Mouse (Mus musculus) gastrocnemius, postnatal 4 days (tissue): Measurements from ENCODE around the gene Nemp1. TPM values are rescaled to one million over a fixed set of nuclear protein-coding genes. Genes with fewer than 3 reads are reported as not detected.
"Not testable (repeated sequence)": the region's sequence is repeated elsewhere in the genome, so short reads cannot be mapped to it uniquely, and the experiment has no call there.

Experiments
- DNase-seq, 2 experiments: peaks; one replicate each; pipeline ENCODE4 v3.0.0; 2021 to 2022; ENCODE audit warnings: low spot score in 2 of 2, mixed read lengths in 2 of 2
- total RNA-seq, 2 experiments: library from RNA; stranded (reverse); gene quantifications; 2 replicates each; pipeline ENCODE4 v1.2.3; 2021

Gene Nemp1
- total RNA-seq, 2 experiments from 2014 or later: 6.0 to 7.3 TPM

DNA sequence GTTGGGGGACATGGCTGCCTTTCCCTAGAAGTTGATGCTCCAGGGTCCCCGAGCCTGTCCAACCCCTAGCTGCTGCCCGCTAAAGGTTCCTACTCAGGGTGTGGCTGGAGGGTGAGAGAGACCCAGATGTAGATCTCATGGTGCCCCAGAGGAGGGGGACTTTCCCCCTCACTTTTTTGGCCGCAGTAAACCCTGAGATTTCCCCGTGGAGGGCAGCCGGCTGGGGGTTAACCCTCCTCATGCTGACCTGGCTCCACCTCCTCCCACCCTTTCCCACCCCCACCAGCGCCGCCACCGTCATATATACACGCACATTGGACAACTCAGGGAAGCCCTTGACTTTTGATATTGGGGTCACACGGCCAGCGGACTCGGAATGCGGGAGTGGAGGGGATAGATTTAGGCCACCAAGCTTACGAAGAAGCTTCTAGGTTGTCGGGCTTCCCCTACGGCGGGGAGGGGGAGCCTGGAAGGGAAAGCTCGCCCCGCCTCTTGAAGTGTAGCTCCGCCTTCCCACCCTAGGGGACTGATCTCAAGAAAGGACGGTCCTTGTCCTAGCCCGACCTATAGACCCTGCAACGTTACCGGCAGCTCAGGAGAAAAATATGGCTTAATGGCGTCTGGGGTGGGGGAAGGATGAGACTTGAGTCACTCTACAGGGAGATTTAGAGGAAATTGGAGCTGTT lies 23.0 kb upstream of the Nemp1 start:
- DNase-seq: peak in 1 of 2 experiments; percentile 77

GRCm38 (mm10) chr10:127645791-127646190 lies 20.9 kb upstream of the Nemp1 start:
- no peak for DNase-seq

DNA sequence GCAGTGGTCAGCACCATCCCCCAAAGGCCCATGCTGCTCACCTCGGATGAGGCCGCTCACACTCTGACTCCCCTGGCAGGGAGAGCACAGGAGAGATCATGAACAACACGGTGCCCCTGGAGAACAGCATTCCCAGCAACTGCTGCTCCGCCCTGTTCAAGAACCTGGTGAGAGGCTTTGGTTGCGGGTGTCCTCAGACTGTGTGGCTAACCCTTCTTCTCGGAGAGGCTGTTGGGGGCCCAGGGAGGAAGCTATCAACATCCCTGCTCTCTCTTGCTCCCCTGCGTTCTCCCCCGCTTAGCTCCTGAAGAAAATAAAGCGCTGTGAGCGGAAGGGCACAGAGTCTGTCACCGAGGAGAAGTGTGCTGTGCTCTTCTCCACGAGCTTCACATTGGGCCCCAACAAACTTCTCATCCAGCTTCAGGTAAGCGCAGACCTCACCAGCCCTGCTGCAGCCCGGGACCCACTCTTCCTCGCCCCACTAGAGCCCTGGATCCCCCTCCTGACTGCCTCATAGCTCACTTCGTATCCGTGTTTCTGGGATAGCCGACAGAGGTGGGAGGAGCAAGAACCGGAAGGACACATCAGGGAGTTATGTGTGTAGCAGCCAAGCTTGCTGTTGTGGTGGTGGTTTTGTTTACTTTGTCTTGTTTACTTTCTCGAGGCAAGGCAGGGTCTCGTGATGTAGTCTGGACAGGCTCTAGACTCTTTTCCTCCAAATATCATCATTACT lies 13.6 kb upstream of the Nemp1 start:
- DNase-seq: no peak

DNA sequence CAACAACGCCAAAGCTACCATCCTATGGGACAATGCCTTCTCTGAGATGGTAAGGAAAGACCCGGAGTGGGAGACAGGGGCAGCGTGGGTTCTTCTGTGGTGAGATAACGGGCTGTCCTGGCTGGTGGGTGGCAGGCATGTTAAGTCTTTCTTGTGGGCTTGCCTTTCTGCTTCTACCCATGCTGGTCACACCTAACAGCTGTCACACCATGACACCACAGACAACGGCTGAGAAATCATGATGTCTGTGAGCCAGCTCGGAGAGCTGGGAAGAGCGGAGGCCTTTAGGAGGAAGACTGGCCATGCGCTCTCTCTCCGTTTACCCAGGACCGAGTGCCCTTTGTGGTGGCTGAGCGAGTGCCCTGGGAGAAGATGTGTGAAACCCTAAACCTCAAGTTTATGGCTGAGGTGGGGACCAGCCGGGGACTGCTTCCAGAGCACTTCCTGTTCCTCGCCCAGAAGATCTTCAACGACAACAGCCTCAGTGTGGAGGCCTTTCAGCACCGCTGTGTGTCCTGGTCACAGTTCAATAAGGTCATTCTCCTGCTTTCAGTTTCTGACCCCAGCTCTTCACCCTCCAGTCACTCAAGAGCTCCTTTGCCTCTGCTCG lies 11.6 kb upstream of the Nemp1 start:
- DNase-seq: no peak

GRCm38 (mm10) chr10:127657617-127658016 lies 9.1 kb upstream of the Nemp1 start:
- not testable (repeated sequence) for DNase-seq

DNA sequence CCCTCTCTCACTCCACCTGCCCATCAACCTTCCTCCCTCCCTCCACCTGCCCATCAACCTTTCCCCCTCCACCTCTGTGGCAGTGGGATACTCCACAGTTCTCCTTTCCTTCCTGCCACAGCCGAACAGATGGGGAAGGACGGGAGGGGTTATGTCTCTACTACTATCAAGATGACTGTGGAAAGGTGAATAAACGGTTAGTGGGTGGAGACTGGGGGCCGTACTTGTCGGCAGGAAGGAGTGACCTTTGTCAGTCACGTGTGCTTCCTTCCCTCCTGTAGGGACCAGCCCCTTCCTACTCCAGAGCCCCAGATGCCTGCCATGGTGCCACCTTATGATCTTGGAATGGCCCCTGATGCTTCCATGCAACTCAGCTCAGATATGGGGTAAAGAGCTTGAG lies 8.6 kb upstream of the Nemp1 start:
- no peak for DNase-seq

DNA sequence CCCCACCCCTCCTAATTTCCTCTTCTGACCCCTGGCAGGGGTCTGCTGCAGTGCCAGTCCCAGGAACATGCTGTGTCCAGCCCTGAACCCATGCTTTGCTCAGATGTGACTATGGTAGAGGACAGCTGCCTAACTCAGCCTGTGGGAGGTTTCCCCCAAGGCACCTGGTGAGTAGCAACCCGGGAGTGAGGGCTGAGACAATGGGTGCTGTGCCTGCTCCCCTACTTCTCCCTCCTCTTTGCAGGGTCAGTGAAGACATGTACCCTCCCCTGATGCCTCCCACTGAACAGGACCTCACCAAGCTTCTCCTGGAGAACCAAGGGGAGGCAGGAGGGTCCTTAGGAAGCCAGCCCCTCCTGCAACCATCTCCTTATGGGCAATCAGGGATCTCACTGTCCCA lies 7.2 kb upstream of the Nemp1 start:
- no peak for DNase-seq

DNA sequence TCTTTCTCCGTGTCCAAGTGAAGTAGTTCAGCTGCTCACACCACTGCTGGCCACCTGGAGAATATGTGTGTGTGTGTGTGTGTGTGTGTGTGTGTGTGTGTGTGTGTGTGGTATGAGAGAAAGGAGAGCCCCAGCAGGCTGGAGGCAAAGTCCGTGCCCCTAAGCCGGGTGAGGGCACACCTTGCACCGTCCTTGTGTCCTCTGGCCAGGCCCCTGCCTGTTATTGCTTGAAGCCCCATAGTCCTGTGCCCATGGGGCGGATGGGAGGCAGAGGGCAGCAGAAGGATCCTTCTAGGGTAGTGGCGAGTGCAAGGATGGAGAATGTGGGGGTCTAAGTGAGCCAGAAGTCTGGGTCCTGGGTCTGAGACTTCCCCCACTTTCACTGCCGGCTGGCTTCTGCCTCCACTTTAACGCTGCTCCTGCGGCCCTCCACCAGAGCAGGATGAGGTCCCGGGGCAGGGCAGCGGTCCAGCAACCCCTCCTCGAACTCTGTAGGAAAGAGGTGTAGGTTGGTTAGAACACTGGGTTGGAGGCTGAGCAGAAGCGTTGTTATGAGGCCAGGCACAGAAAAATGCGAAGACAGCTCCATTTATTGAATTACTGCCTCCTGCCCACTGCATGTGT lies 5.3 kb upstream of the Nemp1 start:
- no peak for DNase-seq

- DNase-seq: peak in 1 of 2 experiments; percentile 48
Measured at GRCm38 (mm10) chr10:127661915-127662663, 4.6 kb upstream of the Nemp1 start.

- peak in 1 of 2 experiments; percentile 40 for DNase-seq
Measured at GRCm38 (mm10) chr10:127662666-127663253, 3.9 kb upstream of the Nemp1 start.

- DNase-seq: no peak
Measured at GRCm38 (mm10) chr10:127663590-127663989, 3.1 kb upstream of the Nemp1 start.

DNA sequence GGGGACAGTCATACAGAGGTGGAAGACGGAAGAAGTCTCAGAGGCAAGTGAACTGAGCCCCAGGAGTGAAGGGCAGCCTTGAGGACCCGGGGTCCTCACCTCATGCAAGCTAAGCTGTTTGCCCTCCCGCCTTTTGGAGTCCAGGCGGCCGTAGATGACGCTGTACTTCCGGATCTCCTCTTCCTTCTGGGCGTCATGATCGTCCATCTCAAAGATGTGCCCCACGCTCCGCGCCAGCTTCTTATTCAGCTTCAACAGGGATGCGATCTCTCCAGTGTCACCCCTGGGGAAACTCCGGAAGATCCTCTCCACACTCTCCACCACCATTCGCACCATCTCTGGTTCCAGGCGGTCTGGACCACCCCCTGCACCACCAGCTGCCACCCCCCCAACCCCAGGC lies 2.5 kb upstream of the Nemp1 start:
- no peak for DNase-seq

- no peak for DNase-seq
Measured at GRCm38 (mm10) chr10:127664891-127665290, 1.8 kb upstream of the Nemp1 start.

DNA sequence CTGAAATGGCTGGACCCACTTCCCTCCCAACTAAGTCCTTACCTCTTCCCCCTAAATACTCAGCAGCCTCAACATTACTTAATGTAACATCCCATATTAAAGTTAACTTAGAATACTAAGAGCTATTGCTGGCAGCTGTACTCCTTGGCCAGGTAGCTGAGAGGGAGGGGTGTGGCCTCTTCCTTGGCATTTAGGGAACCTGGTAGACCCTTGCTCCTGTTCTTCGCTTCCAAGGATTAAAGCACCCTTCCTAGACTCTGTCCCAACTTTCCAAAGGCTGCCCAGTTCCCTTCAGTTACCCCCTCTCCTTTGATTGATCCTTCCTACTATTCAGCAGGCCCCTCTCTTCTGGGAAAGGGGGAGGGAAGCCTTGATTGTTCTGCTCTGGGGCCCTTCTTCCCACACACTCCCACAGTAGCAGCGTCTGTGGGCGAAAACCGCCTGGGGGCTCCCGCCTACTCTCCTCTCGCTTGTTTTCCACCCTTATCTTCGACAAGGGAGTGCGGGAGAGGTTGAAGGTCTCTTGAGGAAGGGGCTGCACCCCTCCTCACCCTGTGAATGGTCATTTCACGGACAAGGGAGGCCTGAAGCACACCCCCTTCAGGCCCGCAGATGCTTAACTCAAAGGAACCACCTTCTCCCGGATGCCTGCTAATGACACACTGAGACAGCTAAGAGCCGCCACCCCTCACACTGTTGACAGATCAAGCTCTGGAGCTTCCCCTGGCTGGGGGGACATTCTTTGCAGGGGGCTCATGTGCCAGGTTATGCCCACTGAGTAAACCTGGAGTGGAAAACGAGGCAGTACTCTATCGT lies 1.1 kb upstream of the Nemp1 start:
- no peak for DNase-seq

GRCm38 (mm10) chr10:127667269-127668092 lies 780 bp downstream of the Nemp1 start:
- peak; percentile 75 to 91 for DNase-seq

GRCm38 (mm10) chr10:127668093-127669050 lies 1.7 kb downstream of the Nemp1 start, which contains the start of gene Nab2:
Gene Nab2, minus strand, starts transcription at chr10:127668568.
- DNase-seq: peak; percentile 61 to 81

- DNase-seq: no peak
Measured at GRCm38 (mm10) chr10:127669170-127669569, 2.5 kb downstream of the Nemp1 start.

DNA sequence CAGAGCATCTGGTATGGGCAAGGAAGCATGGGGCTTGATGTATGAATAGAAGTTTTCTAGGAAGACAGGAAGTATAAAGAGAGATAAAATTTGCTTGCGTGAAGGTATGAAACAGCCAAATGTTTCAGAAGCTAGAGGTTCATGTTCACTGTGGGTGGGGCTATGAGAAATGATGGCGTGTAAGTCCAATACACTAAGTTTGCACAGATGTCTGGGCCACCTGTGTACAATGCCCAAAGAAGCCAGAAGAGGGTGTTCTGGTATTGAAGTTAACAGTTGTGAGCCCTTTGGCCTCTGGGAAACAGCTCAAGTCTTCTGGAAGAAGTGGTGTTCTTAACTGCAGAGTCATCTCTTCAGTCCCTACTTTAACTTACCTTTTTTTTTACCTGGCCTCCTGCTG lies 3.5 kb downstream of the Nemp1 start:
- DNase-seq: no peak
